Mouse (Mus musculus) thymus, postnatal 25 days (tissue): Measurements from ENCODE around the gene Slc25a41.

Experiments
- DNase-seq: peaks from one replicate; pipeline ENCODE4 v3.0.0; 2022

Gene Slc25a41

DNA sequence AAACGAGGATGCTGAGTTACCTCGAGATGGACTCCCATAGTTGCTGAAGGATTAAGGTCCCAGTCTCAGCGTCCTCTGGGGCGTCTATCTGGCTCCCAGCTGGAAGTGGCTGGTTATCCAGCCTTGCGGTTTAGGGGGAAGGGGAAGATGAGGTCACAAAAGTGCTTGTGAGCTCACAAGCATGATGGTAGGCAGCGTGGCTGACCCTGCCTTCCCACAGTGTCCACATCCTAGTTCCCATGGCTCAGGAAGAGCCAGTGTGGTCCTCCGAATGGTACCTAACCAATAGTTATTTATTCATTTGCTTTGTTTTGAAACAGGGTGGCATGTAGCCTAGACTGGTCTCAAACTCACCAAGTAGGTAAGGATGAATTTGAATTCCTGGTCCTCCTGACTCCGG is at the start of gene Slc25a41:
Gene Slc25a41, minus strand, starts transcription at position 101 of the 400 bp plus-strand sequence.
- DNase-seq, result no peak

DNA sequence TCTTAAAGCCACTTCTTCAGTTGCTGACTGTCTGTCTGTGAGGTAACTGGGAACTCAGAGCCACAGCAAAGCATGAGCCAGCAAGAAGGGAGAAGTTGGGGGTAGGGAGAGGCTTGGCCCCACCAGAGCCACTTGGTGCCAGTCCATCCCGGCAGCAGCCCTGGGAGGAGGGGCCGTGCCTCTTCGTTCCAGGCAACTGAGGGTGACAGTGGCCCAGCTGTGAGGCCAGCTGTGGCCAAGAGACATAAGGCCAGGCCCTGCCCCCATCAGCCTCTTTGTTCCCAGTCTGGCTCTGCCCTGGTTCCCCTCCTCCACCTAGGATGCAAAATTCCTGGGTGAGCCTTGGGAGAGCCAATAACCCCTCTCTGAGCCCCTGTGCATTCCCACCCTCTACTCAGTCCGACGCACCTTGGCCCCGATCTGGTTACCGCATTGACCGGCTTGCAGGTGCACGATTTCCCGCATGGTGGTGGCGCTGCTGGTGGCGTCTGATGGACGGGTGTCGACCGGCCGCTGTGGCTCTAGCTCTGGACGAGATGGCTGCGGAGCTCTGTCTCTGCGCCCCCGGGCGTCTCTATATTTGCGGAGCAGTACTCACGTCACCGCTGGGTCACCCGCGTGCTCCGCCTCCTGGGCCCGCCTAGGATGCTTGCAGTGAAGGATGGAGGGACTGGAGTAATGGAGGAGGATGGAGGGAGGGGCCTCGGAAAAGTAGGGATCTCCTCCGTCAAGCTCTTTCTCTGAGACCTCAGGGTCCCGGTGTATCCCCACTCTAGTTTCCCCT is 45.8 kb upstream of the Slc25a41 start, which contains the start of gene Tubb4a:
Gene Tubb4a, minus strand, starts transcription at position 734 of the 784 bp plus-strand sequence.
- DNase-seq, result no peak

DNA sequence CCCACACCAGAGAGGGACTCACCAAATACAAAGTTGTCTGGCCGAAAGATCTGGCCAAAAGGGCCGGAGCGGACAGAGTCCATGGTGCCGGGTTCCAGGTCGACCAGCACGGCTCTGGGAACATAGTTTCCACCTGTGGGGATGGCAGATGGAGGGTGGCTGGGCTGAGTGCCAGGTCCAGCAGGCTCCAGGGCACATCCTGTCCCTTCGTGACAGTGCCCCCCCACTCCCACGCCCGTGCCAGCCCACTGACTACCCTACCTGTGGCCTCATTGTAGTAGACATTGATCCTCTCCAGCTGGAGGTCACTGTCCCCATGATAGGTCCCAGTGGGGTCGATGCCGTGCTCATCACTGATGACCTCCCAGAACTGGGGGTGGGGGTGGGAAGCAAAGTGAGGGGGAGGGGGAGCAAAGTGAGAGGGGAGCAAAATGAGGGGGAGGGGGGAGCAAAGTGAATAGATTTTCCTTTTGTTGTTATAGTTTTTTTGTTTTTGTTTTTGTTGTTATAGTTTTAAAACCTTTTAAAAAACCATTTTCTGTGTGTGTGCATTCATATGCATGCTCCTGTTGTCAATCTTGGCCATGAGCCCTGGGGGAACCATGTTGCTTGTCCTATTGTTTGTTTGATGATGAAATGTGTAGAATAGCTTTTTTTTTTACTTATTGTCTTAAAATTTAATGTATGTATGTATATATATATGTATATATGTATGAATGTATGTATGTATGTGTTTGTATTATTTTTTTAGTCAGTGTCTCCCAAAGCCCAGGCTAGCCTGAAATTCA is 44.7 kb upstream of the Slc25a41 start:
- no peak for DNase-seq

DNA sequence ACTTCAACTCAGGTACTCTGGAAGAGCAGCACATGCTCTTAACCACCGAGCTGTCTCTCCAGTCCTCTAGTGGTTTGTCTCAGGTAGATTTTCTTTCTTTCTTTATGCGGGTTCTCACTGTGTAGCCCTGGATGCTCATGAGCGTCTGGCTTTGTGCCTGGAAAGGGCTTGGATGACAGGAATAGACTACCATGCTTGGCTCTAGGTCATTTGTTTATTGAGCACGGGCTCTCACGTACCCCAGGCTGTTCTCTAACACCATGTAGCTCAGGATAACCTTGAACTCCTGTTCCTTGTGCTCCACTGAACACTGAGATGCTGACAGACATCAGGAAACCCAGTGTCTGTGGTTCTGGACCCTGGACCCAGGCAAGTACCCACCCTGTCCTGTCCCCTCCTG is 41.0 kb upstream of the Slc25a41 start:
- no peak for DNase-seq

DNA sequence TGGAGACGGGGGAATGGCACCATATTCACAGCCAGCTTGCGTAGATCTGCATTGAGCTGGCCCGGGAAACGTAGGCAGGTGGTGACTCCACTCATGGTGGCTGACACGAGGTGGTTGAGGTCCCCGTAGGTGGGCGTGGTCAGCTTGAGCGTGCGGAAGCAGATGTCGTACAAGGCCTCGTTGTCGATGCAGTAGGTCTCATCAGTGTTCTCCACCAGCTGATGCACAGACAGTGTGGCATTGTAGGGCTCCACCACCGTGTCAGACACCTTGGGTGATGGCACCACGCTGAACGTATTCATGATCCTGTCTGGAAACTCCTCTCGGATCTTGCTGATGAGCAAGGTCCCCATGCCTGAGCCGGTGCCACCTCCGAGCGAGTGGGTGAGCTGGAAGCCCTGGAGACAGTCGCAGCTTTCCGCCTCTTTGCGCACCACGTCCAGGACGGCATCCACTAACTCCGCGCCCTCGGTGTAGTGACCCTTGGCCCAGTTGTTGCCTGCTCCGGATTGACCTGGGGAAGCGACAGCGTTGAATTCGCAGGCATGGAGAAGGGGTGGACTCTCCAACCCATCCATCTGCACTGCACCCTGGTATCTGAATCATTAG is 39.9 kb upstream of the Slc25a41 start:
- no peak for DNase-seq

DNA sequence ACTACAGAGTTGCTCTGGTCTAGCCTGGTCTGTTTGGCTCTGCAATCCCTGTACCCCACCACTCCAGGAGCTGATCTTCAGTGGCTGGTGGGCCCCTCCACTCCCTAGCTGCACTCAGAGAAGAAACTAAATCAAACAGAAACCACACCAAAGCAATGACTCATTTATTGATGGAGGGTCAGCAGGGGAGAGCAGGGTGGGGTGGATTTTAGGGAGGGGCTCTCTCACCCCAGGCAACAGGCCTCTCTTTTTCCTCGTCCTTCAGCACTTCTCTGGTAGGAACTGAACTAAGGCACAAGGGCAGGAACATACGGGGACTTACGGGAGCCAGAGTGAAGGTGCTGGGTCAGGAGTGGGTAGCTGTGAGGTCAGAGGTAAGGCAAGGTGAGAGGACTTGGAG is 38.5 kb upstream of the Slc25a41 start:
- DNase-seq, result no peak

DNA sequence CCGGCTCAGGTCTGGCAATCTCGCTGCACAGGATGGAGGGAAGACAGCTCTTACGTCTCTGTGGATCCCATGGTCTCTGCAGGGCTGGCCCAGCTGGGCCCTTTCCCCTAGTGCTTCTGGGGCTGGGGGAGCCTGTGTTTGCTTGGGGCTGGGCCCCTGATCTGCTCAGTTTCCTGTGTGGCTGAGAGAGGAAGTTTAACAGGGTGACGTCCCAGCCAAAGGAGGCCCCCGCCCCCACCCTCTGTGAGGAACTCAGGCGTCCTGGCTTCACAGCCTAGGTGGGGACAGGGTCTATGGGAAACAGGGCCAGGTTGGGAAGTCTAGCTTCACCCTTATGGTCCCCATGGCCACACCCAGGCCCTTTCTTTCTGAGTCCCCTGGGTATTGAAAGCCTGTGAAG is 36.9 kb upstream of the Slc25a41 start, which contains the start of gene Dennd1c:
Gene Dennd1c, minus strand, starts transcription at position 179 of the 400 bp plus-strand sequence.
- peak; percentile 87 for DNase-seq

DNA sequence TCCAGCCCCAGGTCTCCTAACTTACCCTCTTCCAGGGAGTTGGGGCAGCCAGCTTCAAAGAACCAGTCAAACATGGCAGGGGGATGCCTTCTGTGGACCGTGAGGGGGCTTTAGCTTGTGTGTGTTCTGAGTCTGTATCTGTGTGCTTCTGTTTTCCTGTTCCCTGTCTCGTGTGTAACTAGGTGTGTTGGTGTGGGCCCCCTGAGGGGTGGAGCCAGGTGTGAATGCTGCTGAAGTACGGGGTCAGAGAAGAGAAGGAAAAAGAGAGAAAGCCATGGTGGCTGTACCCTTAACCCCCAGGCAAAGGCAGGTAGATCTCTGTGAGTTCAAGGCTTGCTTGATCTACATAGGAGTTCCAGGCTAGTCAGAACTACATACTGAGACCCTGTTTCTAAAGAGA is 35.5 kb upstream of the Slc25a41 start:
- peak; percentile 54 for DNase-seq

DNA sequence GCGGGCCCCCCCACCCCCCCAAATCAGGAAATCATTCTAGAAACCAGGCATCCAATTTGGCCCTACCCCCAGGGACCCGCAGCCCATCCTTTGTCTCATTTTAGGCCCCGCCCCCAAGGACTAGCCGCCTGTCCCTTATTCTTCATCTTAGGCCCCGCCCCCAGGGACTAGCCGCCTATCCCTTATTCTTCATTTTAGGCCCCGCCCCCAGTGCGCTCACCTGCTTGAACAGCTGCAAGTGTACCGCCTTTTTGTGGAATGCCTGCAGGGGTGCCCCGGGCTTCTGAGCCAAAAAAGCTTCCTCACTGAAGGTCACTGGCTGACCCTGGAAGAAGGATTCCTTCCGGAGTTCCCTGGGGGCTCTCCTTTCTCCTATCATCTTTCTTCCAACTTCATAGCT is 29.2 kb upstream of the Slc25a41 start:
- DNase-seq, result no peak

DNA sequence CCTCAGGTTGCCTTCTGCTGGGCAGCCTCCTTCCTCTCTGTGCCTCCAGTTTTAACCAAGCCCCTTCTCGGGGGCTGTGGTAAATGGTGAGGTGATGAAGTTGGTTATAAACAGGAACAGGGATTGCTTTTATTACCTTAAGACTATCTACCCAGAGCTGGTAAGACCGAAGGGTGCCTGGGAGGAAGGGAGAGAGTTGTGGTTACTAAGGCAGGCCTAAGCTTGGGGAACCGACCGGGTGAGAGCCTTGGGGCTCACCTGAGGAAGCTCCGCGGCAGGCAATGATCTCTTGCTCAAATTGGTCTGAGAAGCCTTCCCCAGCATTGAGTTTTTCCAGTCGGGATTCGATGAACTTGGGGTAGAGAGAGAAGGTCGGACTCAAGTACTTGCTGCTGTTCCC is 28.8 kb upstream of the Slc25a41 start:
- DNase-seq, result no peak

DNA sequence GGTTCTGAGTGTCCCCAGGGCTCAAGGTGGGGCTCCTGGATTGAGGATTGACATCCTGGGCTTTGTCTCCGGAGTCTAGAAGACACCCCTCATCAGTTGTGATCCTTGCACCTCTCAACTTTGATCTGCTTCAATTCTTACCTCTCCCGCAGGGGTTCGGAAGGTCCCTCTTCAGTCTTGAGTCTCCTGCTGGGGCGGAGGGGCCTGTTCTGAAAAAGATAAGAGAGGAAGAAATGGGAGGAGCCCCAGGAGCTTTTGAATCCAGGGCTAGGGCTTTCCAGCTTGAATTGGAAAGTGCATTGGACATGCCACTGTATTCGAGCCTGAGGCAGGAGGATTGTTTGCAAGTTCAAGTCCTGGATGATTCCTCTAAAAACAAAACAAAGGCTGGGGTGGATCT is 25.5 kb upstream of the Slc25a41 start:
- DNase-seq, result no peak

DNA sequence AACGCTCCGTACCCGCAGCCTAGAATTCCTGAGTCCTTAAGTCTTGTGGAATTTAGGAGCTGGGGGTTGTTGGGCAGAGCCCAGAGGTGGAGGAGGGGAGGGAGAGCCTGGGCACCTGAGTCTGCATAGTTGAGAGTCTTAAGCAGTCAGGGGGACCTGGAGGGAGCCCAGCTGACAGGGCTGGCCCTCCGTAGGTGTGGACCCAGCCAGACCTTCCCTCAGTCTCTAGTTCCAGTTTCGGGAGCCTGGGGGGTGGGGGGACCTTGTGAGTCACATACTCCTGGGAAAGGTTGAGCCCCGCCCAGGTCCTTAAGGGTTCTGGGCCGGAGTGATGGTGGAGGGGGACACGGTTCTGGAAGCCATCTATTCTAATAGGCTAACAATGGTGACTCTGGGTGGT is 21.6 kb upstream of the Slc25a41 start:
- DNase-seq, result no peak

DNA sequence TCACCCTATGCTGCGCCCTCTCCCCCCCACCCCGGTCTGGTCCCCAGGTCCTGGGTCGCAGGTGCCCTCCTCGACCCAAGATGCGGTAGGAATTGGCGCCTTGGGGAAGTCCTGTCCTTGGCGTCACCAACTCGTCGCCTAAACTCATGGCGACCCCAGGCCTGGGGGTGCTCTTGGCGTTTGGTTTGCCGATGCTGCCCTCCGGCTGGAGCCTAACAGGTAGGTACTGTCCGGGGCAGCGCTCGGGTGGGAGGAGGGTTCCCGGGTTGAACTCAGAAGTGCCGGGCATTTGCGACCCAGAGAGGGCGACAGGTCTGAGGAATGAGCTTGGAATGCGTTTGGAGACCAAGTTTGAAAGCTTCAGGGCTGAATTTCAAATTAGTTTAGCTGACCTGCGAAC is 21.1 kb upstream of the Slc25a41 start:
- DNase-seq, result no peak

DNA sequence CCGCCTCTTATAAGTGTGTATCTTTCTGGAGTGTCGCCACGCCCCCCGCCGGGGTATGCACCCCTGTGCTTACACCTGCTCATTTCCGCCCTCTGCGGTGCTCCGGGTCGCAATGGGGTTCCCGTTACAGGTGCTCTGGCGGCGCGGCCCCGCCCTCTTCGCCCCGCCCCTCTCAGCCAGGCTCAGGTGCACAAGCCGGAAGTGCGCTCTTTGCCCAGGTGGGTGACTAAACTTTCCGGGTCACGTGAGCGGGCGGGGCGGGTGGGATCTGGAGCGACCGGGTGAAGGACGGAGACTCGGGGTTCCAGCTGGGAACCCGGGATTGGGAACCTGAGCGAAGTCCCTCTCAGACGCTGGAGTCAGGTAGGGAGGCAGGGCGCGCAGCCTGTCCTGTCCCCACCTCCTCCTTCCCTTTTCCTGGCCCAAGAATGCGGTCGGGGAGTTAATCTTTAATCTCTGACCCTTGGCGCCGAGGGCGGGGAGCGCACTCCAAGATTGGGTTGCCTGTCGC is 20.6 kb upstream of the Slc25a41 start:
- peak; percentile 51 for DNase-seq

DNA sequence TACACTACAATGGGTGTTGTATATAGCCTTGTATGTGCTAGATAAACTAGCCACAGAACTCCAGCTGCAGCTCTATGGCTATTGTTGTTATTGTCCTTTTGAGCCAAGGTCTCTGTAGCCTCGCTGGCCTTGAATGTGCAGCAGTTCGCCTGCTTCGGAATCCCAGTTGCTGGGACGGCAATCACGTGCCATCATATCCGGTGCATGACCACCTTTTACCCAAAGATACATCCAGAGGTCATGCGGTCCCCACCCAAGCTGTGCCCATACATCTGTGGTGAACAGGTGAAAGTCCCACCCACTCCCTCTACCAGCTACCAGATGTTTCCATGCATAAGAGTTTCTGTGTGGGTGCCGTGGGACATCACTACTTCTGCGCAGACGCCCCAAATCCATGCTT is 19.6 kb upstream of the Slc25a41 start:
- no peak for DNase-seq

DNA sequence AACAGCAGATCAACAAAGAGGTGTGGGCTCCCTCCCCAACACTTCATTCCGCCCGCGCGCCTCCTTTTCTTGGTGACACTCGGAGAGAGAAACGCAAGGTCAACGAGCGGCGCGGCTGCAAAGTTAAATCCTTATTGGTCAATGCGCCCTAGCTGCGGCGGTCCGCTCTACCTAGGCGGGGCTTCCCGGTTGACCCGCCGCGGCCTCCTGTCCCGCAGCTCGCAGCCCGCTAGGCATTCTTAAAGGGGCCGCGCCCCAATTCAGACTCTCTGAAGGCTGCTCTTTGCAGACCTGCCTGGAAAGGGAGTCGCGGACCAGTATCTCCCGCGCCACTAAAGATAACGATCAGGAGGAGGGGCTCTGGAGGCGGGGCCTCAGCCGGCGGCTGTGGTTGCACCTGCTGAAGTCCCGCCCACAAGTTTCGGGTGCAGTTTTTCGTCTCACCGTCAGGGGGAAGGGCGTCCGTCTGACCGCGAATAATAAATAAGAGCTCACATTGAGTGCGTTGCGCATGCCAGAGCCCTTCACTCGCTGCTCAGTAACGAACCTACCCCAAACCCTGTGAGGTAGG is 18.9 kb upstream of the Slc25a41 start:
- DNase-seq, result peak; percentile 98

DNA sequence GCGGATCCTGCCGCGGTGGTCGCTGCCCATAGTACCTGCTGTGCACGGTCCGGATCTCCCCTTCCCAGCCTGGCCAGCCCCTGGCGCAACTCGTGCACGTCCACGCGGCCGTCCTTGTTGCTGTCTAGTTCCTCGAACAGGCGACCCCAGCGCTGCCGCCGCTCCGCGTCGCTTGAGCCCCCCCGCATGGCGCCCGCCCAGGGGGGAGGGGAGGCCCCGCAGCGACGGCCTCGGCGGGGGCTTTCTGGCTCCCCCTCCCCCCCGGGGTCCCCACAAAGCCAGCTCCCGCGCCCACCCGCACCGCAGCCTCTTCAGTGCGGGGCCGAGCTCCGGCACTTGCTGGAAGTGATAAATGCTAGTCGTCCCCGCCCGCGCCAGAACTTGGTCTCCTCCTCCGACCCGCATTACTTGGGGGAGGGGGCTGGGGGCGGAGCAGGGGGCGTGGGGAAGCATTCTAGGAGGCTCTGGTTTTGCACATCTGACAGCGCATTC is 18.1 kb upstream of the Slc25a41 start, which contains the start of gene Slc25a23:
Gene Slc25a23, minus strand, starts transcription at position 378 of the 492 bp plus-strand sequence.
- DNase-seq, result peak; percentile 77

DNA sequence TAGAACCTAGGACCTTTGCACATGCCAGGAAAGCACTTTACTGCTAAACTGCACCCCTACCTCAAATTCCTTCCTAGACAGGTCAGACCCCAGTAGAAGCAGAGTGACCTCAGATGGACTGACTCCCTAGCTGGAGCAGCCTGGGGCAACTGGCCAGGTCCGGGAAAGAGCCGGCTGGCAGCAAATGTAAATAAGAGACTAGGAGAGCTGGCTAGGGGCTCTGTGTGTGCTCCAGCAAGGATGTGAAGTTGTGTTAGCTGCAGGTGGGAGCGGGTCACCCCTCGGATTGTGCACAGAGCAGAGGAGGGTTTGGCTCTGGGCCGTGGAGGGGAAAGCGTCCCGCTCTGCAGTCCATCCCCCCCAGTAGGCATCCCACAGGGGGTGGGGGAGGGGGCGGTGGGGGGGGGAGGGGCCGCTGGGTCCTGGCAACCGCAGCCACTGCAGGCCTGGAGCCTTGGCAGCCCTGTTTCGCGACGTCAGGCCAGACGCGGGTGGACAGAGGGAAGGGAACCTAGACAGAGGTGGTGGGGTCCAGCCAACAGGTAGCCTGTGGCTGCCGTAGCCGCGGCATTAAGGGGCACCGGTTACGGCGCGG is 17.5 kb upstream of the Slc25a41 start, which contains the start of gene Crb3:
Gene Crb3, plus strand, starts transcription at position 215 of the 595 bp plus-strand sequence.
- DNase-seq, result no peak

DNA sequence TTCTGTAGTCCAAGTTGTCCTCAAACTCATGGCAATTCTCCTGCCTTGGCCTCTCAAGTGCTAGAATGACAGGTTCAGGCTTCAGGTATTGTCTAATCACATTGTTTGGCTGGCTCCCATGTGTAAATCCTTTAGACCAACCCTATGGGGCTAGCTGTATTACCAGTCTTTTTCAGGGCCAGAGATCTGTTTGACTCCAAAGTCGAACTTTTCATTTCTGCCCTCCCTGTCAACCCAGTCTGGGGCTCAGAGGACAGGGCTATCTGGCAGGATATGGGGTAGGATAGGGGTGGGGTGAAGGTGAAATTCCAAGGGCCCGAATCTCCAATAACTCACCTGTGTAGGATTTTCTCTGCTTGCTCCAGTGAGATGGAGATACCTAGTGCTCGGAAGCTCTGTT is 14.8 kb upstream of the Slc25a41 start:
- no peak for DNase-seq

DNA sequence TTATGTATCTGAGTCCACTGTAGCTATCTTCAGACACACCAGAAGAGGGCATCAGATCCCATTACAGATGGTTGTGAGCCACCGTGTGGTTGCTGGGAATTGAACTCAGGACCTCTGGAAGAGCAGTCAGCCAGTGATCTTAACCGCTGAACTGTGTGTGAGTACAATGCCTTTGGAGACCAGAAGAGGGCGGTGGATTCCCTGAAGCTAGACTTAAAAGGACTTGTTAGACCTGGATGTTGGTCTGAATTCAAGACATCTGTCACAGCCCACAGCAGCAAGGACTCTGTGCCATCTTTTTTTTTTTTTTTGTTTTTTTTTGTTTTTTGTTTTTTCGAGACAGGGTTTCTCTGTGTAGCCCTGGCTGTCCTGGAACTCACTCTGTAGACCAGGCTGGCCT is 10.2 kb upstream of the Slc25a41 start:
- peak; percentile 50 for DNase-seq

DNA sequence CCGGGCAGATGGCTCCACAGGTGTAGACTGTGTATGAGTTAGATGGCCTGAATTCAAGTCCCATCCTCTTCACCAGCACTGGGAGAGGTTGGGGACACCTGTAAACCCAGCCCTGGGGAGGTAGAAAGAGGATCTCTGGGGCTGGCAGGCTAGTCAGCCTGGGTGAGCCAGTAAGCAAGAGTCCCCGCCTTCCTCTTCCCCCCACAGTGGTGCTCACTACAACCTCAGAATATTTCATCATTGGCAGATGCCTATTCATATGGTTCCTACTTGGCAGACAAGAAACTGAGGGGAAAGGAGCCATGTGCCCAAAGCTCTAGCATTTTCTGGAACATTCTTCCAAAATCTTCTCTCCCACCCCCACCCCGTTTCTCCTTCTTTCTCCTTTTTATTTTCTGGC is 7.4 kb upstream of the Slc25a41 start:
- no peak for DNase-seq

DNA sequence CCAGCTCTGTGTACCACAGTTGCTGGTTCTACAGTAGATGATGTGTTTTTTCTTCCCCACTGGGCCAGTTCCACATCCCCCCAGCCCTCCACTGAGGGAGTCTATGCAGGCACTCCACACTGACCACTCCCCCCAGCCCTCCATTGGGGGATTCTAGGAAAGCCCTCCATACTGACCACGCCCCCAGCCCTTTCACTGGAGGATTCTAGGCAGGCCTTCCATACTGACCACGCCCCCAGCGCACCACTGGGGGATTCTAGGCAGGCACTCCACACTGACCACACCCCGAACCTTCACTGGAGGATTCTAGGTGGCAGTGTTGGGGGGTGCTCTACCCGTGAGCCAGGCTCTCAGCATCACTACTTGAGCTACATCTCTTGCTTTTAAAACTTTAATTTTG is 6.0 kb upstream of the Slc25a41 start:
- no peak for DNase-seq
